Mouse (Mus musculus): ENCODE data around the gene Sertad1. TPM values are rescaled to one million over a fixed set of nuclear protein-coding genes. Genes with fewer than 3 reads are reported as not detected.

Sertad1 gene
- polyA plus RNA-seq, 1 experiment from 2014 or later = 38.8 TPM

DNA sequence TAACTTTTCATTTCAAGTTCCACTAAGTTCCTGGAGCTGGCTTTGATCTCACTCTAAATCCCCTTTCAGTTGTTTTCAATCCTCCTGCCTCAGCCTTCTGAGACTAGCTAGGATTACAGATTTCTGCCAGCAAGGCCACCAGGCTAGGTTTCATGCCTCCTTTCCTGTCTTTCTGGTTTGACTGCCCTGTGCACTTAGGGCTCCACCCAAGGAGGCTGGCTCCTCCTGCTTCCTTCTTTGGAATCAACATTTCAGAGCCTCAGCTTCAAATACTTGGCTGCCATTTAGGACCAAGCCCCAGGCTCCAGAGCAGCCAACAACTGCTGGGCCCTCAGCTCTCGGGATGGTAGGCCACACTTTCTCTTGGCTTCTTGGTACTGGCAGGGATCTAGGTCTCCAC is 33.9 kb downstream of the Sertad1 start:
- Histone ChIP-seq H3K9me3 (replicated peaks; ENCODE audit: control insufficient read depth, low read length) (no peaks in the 10 kb centered on the region), H3K36me3 (ENCODE audit: control insufficient read depth, insufficient read depth, low read length) (no peaks in the 10 kb centered on the region), H3K27ac (ENCODE audit: low read depth, low read length) (no peak overlapping the region), H3K4me2 (no peak overlapping the region), H3K4me3 (ENCODE audit: low read depth, low read length) (no peak overlapping the region), H3K27me3 (ENCODE audit: control insufficient read depth, insufficient read depth, low read length) (no peaks in the 10 kb centered on the region), H3K9ac (ENCODE audit: low read depth, low read length) (no peak overlapping the region), H3K4me1 (ENCODE audit: control insufficient read depth, insufficient read depth, low read length) (0 out of 2 replicates have a peak, but pooled peaks cover 3% of the 10 kb centered on the region)
- 68% methylated on average over 1 of the region's 1 CpGs for WGBS (ENCODE audit: insufficient replicate concordance)
- ATAC-seq (replicated peaks; ENCODE audit: insufficient number of reproducible peaks, low FRiP score, low TSS enrichment) = no peak

DNA sequence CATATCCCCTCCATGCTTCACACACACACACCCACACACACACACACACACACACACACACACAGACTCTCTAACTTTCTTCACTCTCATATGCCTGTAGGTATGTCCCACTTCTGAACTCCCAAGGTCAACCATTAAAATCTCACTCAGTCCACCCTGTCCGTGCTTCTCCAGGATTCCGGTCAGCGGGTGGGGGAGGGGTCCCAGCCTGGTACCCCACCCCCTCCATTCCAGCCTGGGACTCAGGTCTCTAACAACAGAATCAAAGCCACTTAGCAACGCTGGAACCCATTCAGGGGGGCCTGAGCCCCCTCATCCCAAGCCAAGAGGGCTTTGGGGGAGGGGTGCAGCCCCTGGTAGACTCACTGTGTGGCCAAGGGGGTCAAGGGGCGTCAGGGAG is 36.3 kb downstream of the Sertad1 start, which contains the start of gene Hipk4:
Gene Hipk4, plus strand, starts transcription at position 301 of the 400 bp plus-strand sequence.
- Histone ChIP-seq H3K27ac (ENCODE audit: low read depth, low read length) (no peak within 1 kb of the TSS), H3K27me3 (ENCODE audit: control insufficient read depth, insufficient read depth, low read length) (no peaks in the 10 kb centered on the region), H3K4me2 (no peak within 1 kb of the TSS), H3K9me3 (replicated peaks; ENCODE audit: control insufficient read depth, low read length) (no peaks in the 10 kb centered on the region), H3K9ac (ENCODE audit: low read depth, low read length) (no peak within 1 kb of the TSS), H3K36me3 (ENCODE audit: control insufficient read depth, insufficient read depth, low read length) (no peaks in the 10 kb centered on the region), H3K4me1 (ENCODE audit: control insufficient read depth, insufficient read depth, low read length) (peaks cover 7% of the 10 kb centered on the region; the same call in 1 of the 2 replicates), H3K4me3 (ENCODE audit: low read depth, low read length) (no peak within 1 kb of the TSS)
- ATAC-seq (replicated peaks; ENCODE audit: insufficient number of reproducible peaks, low FRiP score, low TSS enrichment) = no peak
- 45% methylated on average over 5 of the region's 5 CpGs for whole genome bisulfite sequencing (ENCODE audit: insufficient replicate concordance)

DNA sequence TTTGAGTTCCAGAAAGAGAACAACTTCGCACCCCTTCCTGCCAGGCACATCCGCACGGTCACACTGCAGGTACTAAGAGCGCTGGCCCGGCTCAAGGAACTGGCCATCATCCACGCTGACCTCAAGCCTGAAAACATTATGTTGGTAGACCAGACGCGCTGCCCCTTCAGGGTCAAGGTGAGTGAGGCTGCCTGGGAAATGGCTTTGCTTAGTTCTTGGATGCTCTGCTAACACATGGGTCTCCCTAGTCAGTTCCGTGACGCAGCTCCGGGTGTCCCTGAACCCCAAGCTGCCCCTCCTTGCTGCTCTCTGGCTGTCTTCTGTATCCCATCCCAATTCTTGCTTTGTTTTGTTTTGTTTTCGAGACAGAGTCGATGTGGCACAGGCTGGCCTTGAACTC is 37.1 kb downstream of the Sertad1 start:
- H3K27me3 ChIP-seq (ENCODE audit: control insufficient read depth, insufficient read depth, low read length) = no peaks in the 10 kb centered on the region
- H3K9ac ChIP-seq (ENCODE audit: low read depth, low read length) = no peak overlapping the region
- WGBS (ENCODE audit: insufficient replicate concordance) = 90% methylated on average over 13 of the region's 13 CpGs
- no peak overlapping the region for H3K4me3 ChIP-seq (ENCODE audit: low read depth, low read length)
- no peaks in the 10 kb centered on the region for H3K9me3 ChIP-seq (replicated peaks; ENCODE audit: control insufficient read depth, low read length)
- H3K4me2 ChIP-seq = no peak overlapping the region
- no peak for ATAC-seq (replicated peaks; ENCODE audit: insufficient number of reproducible peaks, low FRiP score, low TSS enrichment)
- H3K36me3 ChIP-seq (ENCODE audit: control insufficient read depth, insufficient read depth, low read length) = no peaks in the 10 kb centered on the region
- no peak overlapping the region for H3K27ac ChIP-seq (ENCODE audit: low read depth, low read length)
- H3K4me1 ChIP-seq (ENCODE audit: control insufficient read depth, insufficient read depth, low read length) = peaks cover 7% of the 10 kb centered on the region; the same call in 1 of the 2 replicates

DNA sequence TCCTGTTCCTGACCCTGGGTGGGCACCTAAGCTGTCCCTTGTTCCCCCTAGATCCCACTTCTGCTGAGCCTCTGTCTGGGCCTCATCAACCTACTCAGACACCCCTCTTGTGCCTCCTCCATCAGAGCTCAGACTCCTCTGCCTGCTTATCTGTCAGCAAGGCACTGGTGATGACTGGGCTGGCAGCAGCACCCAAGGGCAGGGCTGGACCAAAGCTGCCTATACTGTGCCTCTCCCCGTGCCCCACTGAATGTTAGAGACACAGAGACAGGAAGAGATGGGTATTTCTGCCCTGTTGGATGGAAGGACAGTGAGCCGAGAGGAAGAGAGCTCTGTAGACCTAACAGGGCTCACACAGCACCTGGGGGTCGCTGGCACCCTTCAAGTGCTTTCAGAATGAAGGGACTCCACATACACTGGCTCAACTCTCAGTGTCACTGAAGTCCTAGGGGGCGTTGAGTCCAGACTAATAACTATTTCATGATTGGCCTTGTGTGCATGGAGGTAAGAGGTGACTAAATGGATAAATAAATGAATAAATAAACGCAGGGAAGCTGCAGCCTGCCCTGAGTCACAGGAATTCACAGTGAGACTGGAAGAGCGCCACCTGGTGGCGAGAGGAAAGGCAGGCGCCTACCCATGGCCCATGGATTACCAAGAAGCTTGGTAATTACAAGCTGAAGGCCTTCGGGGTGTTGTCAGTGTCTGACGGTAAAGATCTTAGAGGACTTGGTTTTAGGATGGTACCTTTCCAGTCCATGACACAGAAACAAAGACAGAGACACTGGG is 39.5 kb downstream of the Sertad1 start:
- H3K27me3 ChIP-seq (ENCODE audit: control insufficient read depth, insufficient read depth, low read length) = no peaks in the 10 kb centered on the region
- H3K27ac ChIP-seq (ENCODE audit: low read depth, low read length) = no peak overlapping the region
- no peak overlapping the region for H3K4me3 ChIP-seq (ENCODE audit: low read depth, low read length)
- WGBS (ENCODE audit: insufficient replicate concordance) = 22% methylated on average over 10 of the region's 10 CpGs
- H3K4me1 ChIP-seq (ENCODE audit: control insufficient read depth, insufficient read depth, low read length) = peaks cover 7% of the 10 kb centered on the region; the same call in 1 of the 2 replicates
- peaks cover 3% of the 10 kb centered on the region; the same call in 1 of the 2 replicates for H3K36me3 ChIP-seq (ENCODE audit: control insufficient read depth, insufficient read depth, low read length)
- peak overlapping the region; percentile 30; the same call in 1 of the 2 replicates for H3K9ac ChIP-seq (ENCODE audit: low read depth, low read length)
- H3K4me2 ChIP-seq = no peak overlapping the region
- ATAC-seq (replicated peaks; ENCODE audit: insufficient number of reproducible peaks, low FRiP score, low TSS enrichment) = 0 out of 2 replicates have a peak, but pooled peaks have one; percentile 32
- H3K9me3 ChIP-seq (replicated peaks; ENCODE audit: control insufficient read depth, low read length) = no peaks in the 10 kb centered on the region

DNA sequence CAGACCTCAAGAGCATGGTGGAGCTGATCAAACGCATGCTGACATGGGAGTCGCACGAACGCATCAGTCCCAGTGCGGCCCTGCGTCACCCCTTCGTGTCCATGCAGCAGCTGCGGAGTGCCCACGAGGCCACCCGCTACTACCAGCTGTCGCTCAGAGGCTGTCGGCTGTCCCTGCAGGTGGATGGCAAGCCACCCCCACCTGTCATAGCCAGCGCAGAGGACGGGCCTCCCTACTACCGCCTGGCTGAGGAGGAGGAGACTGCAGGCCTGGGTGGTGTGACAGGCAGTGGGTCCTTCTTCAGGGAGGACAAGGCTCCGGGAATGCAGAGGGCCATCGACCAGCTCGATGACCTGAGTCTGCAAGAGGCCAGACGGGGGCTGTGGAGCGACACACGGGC is 42.4 kb downstream of the Sertad1 start:
- Histone ChIP-seq H3K9me3 (replicated peaks; ENCODE audit: control insufficient read depth, low read length) (no peaks in the 10 kb centered on the region), H3K4me1 (ENCODE audit: control insufficient read depth, insufficient read depth, low read length) (peaks cover 4% of the 10 kb centered on the region; the same call in 1 of the 2 replicates), H3K27ac (ENCODE audit: low read depth, low read length) (no peak overlapping the region), H3K9ac (ENCODE audit: low read depth, low read length) (no peak overlapping the region), H3K27me3 (ENCODE audit: control insufficient read depth, insufficient read depth, low read length) (no peaks in the 10 kb centered on the region), H3K4me2 (no peak overlapping the region), H3K4me3 (ENCODE audit: low read depth, low read length) (no peak overlapping the region), H3K36me3 (ENCODE audit: control insufficient read depth, insufficient read depth, low read length) (peaks cover 8% of the 10 kb centered on the region; the same call in 1 of the 2 replicates)
- 78% methylated on average over 21 of the region's 21 CpGs for WGBS (ENCODE audit: insufficient replicate concordance)
- no peak for ATAC-seq (replicated peaks; ENCODE audit: insufficient number of reproducible peaks, low FRiP score, low TSS enrichment)

DNA sequence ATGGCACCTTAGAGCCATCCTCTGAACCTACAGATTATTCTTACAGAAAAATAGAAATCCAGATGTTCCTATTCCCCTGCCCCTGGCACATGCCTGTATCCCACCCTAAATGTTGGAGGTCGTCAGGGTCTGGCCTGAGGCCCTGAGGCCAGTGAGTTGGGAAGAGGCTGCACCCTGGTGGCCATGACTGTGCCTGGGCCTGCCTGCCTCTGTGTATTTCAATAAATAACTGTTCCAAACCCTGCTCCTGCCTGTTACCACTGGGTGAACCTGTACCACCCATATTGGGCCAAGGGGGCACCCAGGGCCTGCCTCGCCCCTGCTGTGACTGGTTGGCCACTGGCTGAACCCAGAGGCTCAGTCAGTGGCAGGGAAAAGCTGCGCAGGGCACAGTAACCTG is 44.2 kb downstream of the Sertad1 start:
- no peak overlapping the region for H3K4me2 ChIP-seq
- no peaks in the 10 kb centered on the region for H3K27me3 ChIP-seq (ENCODE audit: control insufficient read depth, insufficient read depth, low read length)
- H3K4me3 ChIP-seq (ENCODE audit: low read depth, low read length) = no peak overlapping the region
- no peak overlapping the region for H3K27ac ChIP-seq (ENCODE audit: low read depth, low read length)
- peaks cover 8% of the 10 kb centered on the region for H3K4me1 ChIP-seq (ENCODE audit: control insufficient read depth, insufficient read depth, low read length)
- no peak for ATAC-seq (replicated peaks; ENCODE audit: insufficient number of reproducible peaks, low FRiP score, low TSS enrichment)
- no peaks in the 10 kb centered on the region for H3K9me3 ChIP-seq (replicated peaks; ENCODE audit: control insufficient read depth, low read length)
- WGBS (ENCODE audit: insufficient replicate concordance) = 79% methylated on average over 3 of the region's 3 CpGs
- no peak overlapping the region for H3K9ac ChIP-seq (ENCODE audit: low read depth, low read length)
- peaks cover 8% of the 10 kb centered on the region for H3K36me3 ChIP-seq (ENCODE audit: control insufficient read depth, insufficient read depth, low read length)

DNA sequence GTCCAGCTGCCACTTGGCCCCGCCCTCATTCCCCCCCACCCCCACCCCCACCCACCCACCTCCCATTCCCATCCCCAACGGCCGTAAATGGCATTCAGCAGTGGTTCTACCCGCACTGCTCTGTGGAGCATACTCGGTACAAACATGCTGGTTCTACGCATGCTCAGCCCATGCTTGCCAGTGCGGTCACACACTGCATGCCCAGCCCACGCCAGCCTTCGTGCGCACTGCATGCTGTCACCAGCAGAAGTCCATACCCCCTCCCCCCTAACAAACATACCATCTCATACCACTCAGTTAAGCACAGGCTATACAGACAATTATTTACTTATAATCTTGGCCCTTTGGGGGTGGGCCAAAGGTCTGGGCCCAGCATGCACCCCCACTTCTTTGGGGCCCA is 45.0 kb downstream of the Sertad1 start:
- Histone ChIP-seq H3K4me2 (no peak overlapping the region), H3K27ac (ENCODE audit: low read depth, low read length) (no peak overlapping the region), H3K9ac (ENCODE audit: low read depth, low read length) (no peak overlapping the region), H3K27me3 (ENCODE audit: control insufficient read depth, insufficient read depth, low read length) (no peaks in the 10 kb centered on the region), H3K4me1 (ENCODE audit: control insufficient read depth, insufficient read depth, low read length) (peaks cover 4% of the 10 kb centered on the region), H3K9me3 (replicated peaks; ENCODE audit: control insufficient read depth, low read length) (no peaks in the 10 kb centered on the region), H3K36me3 (ENCODE audit: control insufficient read depth, insufficient read depth, low read length) (peaks cover 8% of the 10 kb centered on the region), H3K4me3 (ENCODE audit: low read depth, low read length) (no peak overlapping the region)
- ATAC-seq (replicated peaks; ENCODE audit: insufficient number of reproducible peaks, low FRiP score, low TSS enrichment) = no peak
- WGBS (ENCODE audit: insufficient replicate concordance) = 84% methylated on average over 10 of the region's 10 CpGs

DNA sequence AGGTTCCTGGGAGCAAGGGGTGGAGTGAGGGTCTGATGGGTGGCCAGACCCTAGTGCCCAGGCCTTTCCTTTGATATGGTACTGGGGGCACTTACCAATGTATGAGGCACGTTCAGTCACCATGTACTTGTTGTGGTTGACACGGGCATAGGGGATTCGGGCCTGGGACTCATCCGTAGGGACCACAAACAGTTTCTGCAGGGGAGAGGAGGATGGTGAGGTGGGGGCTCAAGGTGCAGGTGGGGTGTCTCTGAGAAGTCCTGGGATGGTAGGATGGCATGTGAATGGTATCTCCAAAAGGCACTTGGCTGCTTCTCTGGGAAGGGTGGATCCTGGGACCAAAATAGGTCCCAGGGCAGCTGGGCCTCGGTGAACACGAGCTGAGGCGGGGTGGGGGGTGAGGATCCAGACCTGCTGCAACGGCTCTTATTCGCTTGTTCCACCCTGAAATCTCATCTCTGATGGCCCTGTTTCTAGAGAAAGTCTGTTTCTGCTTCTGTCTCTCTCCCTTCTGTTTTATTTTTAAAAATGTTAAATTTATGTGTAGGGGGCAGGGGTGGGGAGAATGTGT is 45.9 kb downstream of the Sertad1 start:
- Histone ChIP-seq H3K27me3 (ENCODE audit: control insufficient read depth, insufficient read depth, low read length) (no peaks in the 10 kb centered on the region), H3K27ac (ENCODE audit: low read depth, low read length) (no peak overlapping the region), H3K4me2 (no peak overlapping the region), H3K4me3 (ENCODE audit: low read depth, low read length) (no peak overlapping the region), H3K4me1 (ENCODE audit: control insufficient read depth, insufficient read depth, low read length) (peaks cover 4% of the 10 kb centered on the region), H3K36me3 (ENCODE audit: control insufficient read depth, insufficient read depth, low read length) (peaks cover 8% of the 10 kb centered on the region), H3K9ac (ENCODE audit: low read depth, low read length) (no peak overlapping the region), H3K9me3 (replicated peaks; ENCODE audit: control insufficient read depth, low read length) (no peaks in the 10 kb centered on the region)
- ATAC-seq (replicated peaks; ENCODE audit: insufficient number of reproducible peaks, low FRiP score, low TSS enrichment) = no peak
- WGBS (ENCODE audit: insufficient replicate concordance) = 83% methylated on average over 9 of the region's 9 CpGs

Data from heart, embryonic 11.5 days (tissue).